Mouse (Mus musculus) ES-E14 (cell line): Measurements from ENCODE around the gene Myh3. TPM values are rescaled to one million over a fixed set of nuclear protein-coding genes. Genes with fewer than 3 reads are reported as not detected.

Source experiments
- DNase-seq: peaks from one replicate; pipeline ENCODE4 v3.0.0-alpha.2; 2013; ENCODE audit warnings: low read depth, low spot score
- H3K27ac ChIP-seq: 2 replicates; pipeline ENCODE4 v1.5.1; 2012; ENCODE audit warnings: low read depth, mild to moderate bottlenecking, low read length, moderate library complexity, mixed read lengths; ENCODE audit not compliant: poor library complexity, insufficient read depth, severe bottlenecking
- H3K36me3 ChIP-seq: 2 replicates; pipeline ENCODE4 v1.6.1; 2012; ENCODE audit warnings: mild to moderate bottlenecking, low read length, moderate library complexity, mixed read lengths; ENCODE audit not compliant: control insufficient read depth, poor library complexity, insufficient read depth, severe bottlenecking
- H3K4me1 ChIP-seq, 2 experiments: fragments of 150-350 bp in 1 of 2; sonication (generic) in 1 of 2; 2 replicates each; pipeline ENCODE4 v1.6.1; 2012; ENCODE audit warnings: low read length in 2 of 2, mild to moderate bottlenecking in 1 of 2, mixed read lengths in 1 of 2; ENCODE audit not compliant: control insufficient read depth in 2 of 2, insufficient read depth in 2 of 2, poor library complexity in 1 of 2
- H3K4me3 ChIP-seq, 2 experiments: fragments of 150-350 bp in 1 of 2; sonication (generic) in 1 of 2; 2 replicates each; pipeline ENCODE4 v1.5.1; 2012; ENCODE audit warnings: low read length in 2 of 2, low read depth in 1 of 2, mild to moderate bottlenecking in 1 of 2, mixed read lengths in 1 of 2; ENCODE audit not compliant: insufficient read depth in 1 of 2, poor library complexity in 1 of 2, severe bottlenecking in 1 of 2
- H3K9ac ChIP-seq: 2 replicates; pipeline ENCODE4 v1.6.1; 2012; ENCODE audit warnings: low read depth, mild to moderate bottlenecking, low read length, mixed read lengths; ENCODE audit not compliant: poor library complexity, insufficient read depth, severe bottlenecking
- H3K9me3 ChIP-seq: fragments of 150-350 bp; sonication (generic); 2 replicates; pipeline ENCODE4 v1.6.1; 2012; ENCODE audit warnings: low read depth, mild to moderate bottlenecking, low read length; ENCODE audit not compliant: control insufficient read depth, insufficient read depth
- CHD2 ChIP-seq: IDR thresholded peaks from 2 replicates; pipeline ENCODE4 v1.6.1; 2014; ENCODE audit warnings: mild to moderate bottlenecking, low read depth, low read length, inconsistent platforms
- HCFC1 ChIP-seq: IDR thresholded peaks from 2 replicates; pipeline ENCODE4 v1.6.1; 2012; ENCODE audit warnings: low read length, inconsistent platforms, borderline replicate concordance; ENCODE audit not compliant: insufficient read depth
- MAFK ChIP-seq: IDR thresholded peaks from 2 replicates; pipeline ENCODE4 v1.6.1; 2014; ENCODE audit warnings: mild to moderate bottlenecking, low read depth, low read length, inconsistent platforms; ENCODE audit not compliant: insufficient read depth
- ZC3H11A ChIP-seq: IDR thresholded peaks from 2 replicates; pipeline ENCODE4 v1.6.1; 2012; ENCODE audit warnings: low read depth, mild to moderate bottlenecking, inconsistent platforms, low read length, borderline replicate concordance
- ZNF384 ChIP-seq: IDR thresholded peaks from 2 replicates; pipeline ENCODE4 v1.6.1; 2012; ENCODE audit warnings: low read depth, low read length, inconsistent platforms
- in situ Hi-C, 2 experiments: fragments of 600-800 bp; cut with MboI; formaldehyde crosslinking; loops; one replicate each; pipeline ENCODE4 v1.15.1; 2025; ENCODE audit warnings: low sequenced_read_pairs in 2 of 2, inconsistent platforms in 1 of 2; ENCODE audit not compliant: unreplicated experiment in 2 of 2
- total RNA-seq: library from RNA; depleted of rRNA; stranded (reverse); fragments of 300-350 nt; gene quantifications from 2 replicates; pipeline ENCODE4 v1.2.3, GENCODE M21; 2012

Myh3 gene
- total RNA-seq, 1 experiment: 1.3 TPM

DNA sequence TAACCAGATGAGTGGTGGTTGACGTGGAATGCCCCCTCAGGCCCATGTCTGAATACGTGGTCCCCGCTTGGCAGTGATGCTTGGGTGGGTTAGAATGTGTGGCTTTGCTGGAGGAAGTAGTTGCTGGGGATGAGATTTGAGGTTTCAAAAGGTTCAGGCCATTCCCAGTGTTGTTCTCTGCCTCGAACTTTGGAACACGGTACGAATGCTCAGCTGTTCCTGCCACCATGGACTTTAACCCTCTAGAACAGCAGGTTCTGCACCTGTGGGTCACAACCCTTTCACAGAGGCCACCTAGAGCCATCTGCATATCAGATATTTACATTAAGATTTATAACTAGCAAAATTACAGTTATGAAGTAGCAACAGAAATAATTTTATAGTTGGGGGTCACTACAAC lies 41.9 kb upstream of the Myh3 start:
- H3K9ac ChIP-seq: no peak overlapping the region
- no peak for DNase-seq
- H3K27ac ChIP-seq: no peak overlapping the region
- in situ Hi-C loops: loop anchor here in 1 of 2 experiments (25.0 kb wide), 1 partner anchor 1224 kb away; the partner anchor contains the start of gene Zkscan6
- H3K36me3 ChIP-seq: peaks cover 11% of the 10 kb centered on the region
- H3K4me1 ChIP-seq: peaks cover 0 to 2% of the 10 kb centered on the region in 2 experiments; a peak in 1 of 4 replicates
- no peak for TF ChIP-seq MAFK
- no peak for TF ChIP-seq CHD2
- TF ChIP-seq ZNF384: no peak
- TF ChIP-seq HCFC1: no peak
- TF ChIP-seq ZC3H11A: no peak
- no peak overlapping the region for H3K4me3 ChIP-seq
- no peaks in the 10 kb centered on the region for H3K9me3 ChIP-seq

- H3K27ac ChIP-seq: no peak overlapping the region
- H3K4me1 ChIP-seq: peaks cover 0 to 2% of the 10 kb centered on the region in 2 experiments; a peak in 1 of 4 replicates
- H3K9ac ChIP-seq: no peak overlapping the region
- peaks cover 13% of the 10 kb centered on the region for H3K36me3 ChIP-seq
- in situ Hi-C loops: loop anchor here in 1 of 2 experiments (25.0 kb wide), 1 partner anchor 1225 kb away; the partner anchor contains the start of gene Zkscan6
- DNase-seq: no peak
- TF ChIP-seq MAFK (no peak), HCFC1 (no peak)
- H3K9me3 ChIP-seq: no peaks in the 10 kb centered on the region
- H3K4me3 ChIP-seq: no peak overlapping the region
Measured at GRCm38 (mm10) chr11:67036892-67037291, 41.2 kb upstream of the Myh3 start.

DNA sequence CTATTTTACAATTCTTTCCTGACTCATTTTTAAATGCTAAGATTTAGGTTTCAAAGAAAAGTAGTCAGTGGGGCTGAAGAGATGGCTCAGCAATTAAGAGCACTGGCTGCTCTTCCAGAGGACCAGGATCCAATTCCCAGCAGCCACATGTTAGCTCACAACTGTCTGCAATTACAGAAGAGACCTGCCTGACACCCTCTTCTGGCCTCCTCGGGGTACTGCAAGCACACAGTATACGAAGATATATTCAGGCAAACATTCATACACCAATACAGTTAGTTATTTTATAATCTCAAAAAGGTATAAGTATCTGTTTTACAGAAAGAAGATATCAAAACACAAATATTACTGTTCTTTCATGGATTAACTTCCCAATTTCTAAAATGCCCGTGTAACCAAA lies 38.3 kb upstream of the Myh3 start:
- H3K27ac ChIP-seq: no peak overlapping the region
- peaks cover 15% of the 10 kb centered on the region for H3K36me3 ChIP-seq
- no peaks in the 10 kb centered on the region for H3K9me3 ChIP-seq
- no peak overlapping the region for H3K4me3 ChIP-seq
- no peak for DNase-seq
- no peak for TF ChIP-seq HCFC1
- no peak for TF ChIP-seq CHD2
- in situ Hi-C loops: loop anchor here in 1 of 2 experiments (25.0 kb wide), 1 partner anchor 1227 kb away; the partner anchor contains the start of gene Zkscan6
- H3K4me1 ChIP-seq: peaks cover 0 to 6% of the 10 kb centered on the region in 2 experiments; a peak in 2 of 4 replicates
- no peak overlapping the region for H3K9ac ChIP-seq

DNA sequence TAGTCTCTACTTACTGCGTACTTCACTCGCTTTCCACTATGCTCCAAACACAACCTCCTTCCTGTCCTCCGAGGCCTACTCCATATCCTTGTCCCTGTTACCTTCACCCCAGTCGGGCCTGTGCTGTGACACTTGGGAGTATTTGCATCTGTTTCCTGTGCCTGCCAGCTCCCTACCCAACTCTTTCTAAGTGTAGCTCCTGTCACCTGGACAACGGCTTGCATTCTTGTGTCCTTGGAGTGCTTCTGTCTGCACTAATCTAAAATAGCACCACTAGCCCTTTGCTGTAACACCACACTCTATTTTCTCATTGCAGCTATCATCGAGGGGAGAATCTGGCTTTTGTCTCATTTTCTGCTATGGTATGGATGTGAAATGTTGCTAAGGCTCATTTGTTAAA lies 37.6 kb upstream of the Myh3 start:
- H3K36me3 ChIP-seq: peaks cover 17% of the 10 kb centered on the region
- no peak for DNase-seq
- no peak overlapping the region for H3K9ac ChIP-seq
- H3K4me1 ChIP-seq: peaks cover 3 to 6% of the 10 kb centered on the region in 2 experiments; a peak in 2 of 4 replicates
- no peak overlapping the region for H3K4me3 ChIP-seq
- H3K27ac ChIP-seq: no peak overlapping the region
- H3K9me3 ChIP-seq: no peaks in the 10 kb centered on the region
- in situ Hi-C loops: loop anchor here in 1 of 2 experiments (25.0 kb wide), 1 partner anchor 1228 kb away; the partner anchor contains the start of gene Zkscan6
- no peak for TF ChIP-seq ZNF384
- TF ChIP-seq HCFC1: no peak
- TF ChIP-seq ZC3H11A: no peak
- no peak for TF ChIP-seq MAFK
- TF ChIP-seq CHD2: no peak

GRCm38 (mm10) chr11:67043007-67043406 lies 35.1 kb upstream of the Myh3 start:
- TF ChIP-seq HCFC1 (no peak), ZNF384 (no peak), MAFK (no peak), CHD2 (no peak), ZC3H11A (no peak)
- Histone ChIP-seq H3K36me3 (peaks cover 14% of the 10 kb centered on the region), H3K9me3 (no peaks in the 10 kb centered on the region), H3K9ac (peak overlapping the region; percentile 55; the same call in 1 of the 2 replicates), H3K27ac (peak overlapping the region; percentile 73; the same call in 1 of the 2 replicates), H3K4me3 (peak overlapping the region; percentile 56 to 71), H3K4me1 (peaks cover 5 to 6% of the 10 kb centered on the region in 2 experiments; a peak in 2 of 4 replicates)
- DNase-seq: peak; percentile 96
- in situ Hi-C loops: loop anchor here in 1 of 2 experiments (25.0 kb wide), 1 partner anchor 1231 kb away; the partner anchor contains the start of gene Zkscan6
